Mouse (Mus musculus) spleen, embryonic (tissue): ENCODE results near the gene Caprin1.

Source experiments
- CTCF ChIA-PET: fragments of 350-600 bp; sonication (Branson Sonifier 250); formaldehyde crosslinking; loops from one replicate; lab custom pipeline; 2022; lab: Charles Lee

Caprin1 gene

GRCm38 (mm10) chr2:103797491-103798009 lies at the start of gene Caprin1:
Caprin1 (minus strand) TSS chr2:103797649.
- CTCF ChIA-PET: interaction anchor here (0.6 kb wide), 1 partner anchor 34 kb away, joined by 6 read pairs; no protein-coding TSS in a partner anchor

- CTCF ChIA-PET: no interaction called here
Measured at GRCm38 (mm10) chr2:103846875-103847274, 49.4 kb upstream of the Caprin1 start.

GRCm38 (mm10) chr2:103846271-103846670 lies 48.8 kb upstream of the Caprin1 start:
- CTCF ChIA-PET: no interaction called here

- CTCF ChIA-PET: interaction anchor here (0.6 kb wide), 1 partner anchor 823 kb away, joined by 3 read pairs; no protein-coding TSS in a partner anchor
Measured at GRCm38 (mm10) chr2:103844016-103844415, 46.6 kb upstream of the Caprin1 start.

- CTCF ChIA-PET: no interaction called here
Measured at GRCm38 (mm10) chr2:103843321-103843720, 45.9 kb upstream of the Caprin1 start.

GRCm38 (mm10) chr2:103842299-103842698 lies 44.9 kb upstream of the Caprin1 start:
- CTCF ChIA-PET: no interaction called here

GRCm38 (mm10) chr2:103838483-103838882 lies 41.0 kb upstream of the Caprin1 start:
- CTCF ChIA-PET: no interaction called here

- CTCF ChIA-PET: no interaction called here
Measured at GRCm38 (mm10) chr2:103837166-103837565, 39.7 kb upstream of the Caprin1 start.

GRCm38 (mm10) chr2:103835614-103836395 lies 38.4 kb upstream of the Caprin1 start:
- CTCF ChIA-PET: interaction anchor here (0.6 kb wide), 3 partner anchors 28 to 970 kb away, joined by 3 read pairs; no protein-coding TSS in a partner anchor

- CTCF ChIA-PET: no interaction called here
Measured at GRCm38 (mm10) chr2:103833816-103834445, 36.5 kb upstream of the Caprin1 start.

- CTCF ChIA-PET: no interaction called here
Measured at GRCm38 (mm10) chr2:103832899-103833298, 35.5 kb upstream of the Caprin1 start.

GRCm38 (mm10) chr2:103828900-103829299 lies 31.5 kb upstream of the Caprin1 start:
- CTCF ChIA-PET: no interaction called here

- CTCF ChIA-PET: no interaction called here
Measured at GRCm38 (mm10) chr2:103824916-103825315, 27.5 kb upstream of the Caprin1 start.

GRCm38 (mm10) chr2:103822560-103822959 lies 25.1 kb upstream of the Caprin1 start:
- CTCF ChIA-PET: no interaction called here

- CTCF ChIA-PET: no interaction called here
Measured at GRCm38 (mm10) chr2:103817145-103817895, 19.9 kb upstream of the Caprin1 start.

- CTCF ChIA-PET: interaction anchor here (0.6 kb wide), 1 partner anchor 17 kb away, joined by 3 read pairs; no protein-coding TSS in a partner anchor
Measured at GRCm38 (mm10) chr2:103815976-103816375, 18.5 kb upstream of the Caprin1 start.

- CTCF ChIA-PET: no interaction called here
Measured at GRCm38 (mm10) chr2:103811465-103812191, 14.2 kb upstream of the Caprin1 start.

GRCm38 (mm10) chr2:103810412-103810811 lies 13.0 kb upstream of the Caprin1 start:
- CTCF ChIA-PET: no interaction called here

- CTCF ChIA-PET: interaction anchor here (0.6 kb wide), 1 partner anchor 28 kb away, joined by 3 read pairs; no protein-coding TSS in a partner anchor
Measured at GRCm38 (mm10) chr2:103808466-103808865, 11.0 kb upstream of the Caprin1 start.

GRCm38 (mm10) chr2:103803770-103804530 lies 6.5 kb upstream of the Caprin1 start:
- CTCF ChIA-PET: no interaction called here
